Mouse (Mus musculus): ENCODE measurements around the gene Desi1.
"Not testable (repeated sequence)": the region's sequence is repeated elsewhere in the genome, so short reads cannot be mapped to it uniquely, and the experiment has no call there.

Gene Desi1

DNA sequence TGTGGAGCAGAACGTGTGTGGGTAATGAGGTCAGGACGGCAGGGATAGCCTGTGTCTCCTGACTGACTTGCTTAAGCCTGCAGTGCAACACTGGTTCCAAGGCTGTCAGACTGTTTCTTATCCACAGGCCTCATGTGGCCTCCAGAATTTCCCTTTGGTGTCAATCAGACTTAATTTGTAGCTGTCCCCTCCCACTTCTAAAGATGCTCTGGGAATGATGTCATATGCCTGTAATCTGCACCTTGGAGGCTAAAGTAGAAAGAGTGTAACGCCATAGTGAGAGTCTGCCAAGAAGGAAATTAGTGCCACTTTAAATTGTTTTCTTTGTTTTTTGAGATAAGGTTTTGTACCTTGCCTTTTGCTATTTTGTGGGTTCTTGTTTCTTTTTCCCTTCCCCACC lies 14.4 kb downstream of the Desi1 start:
- DNase-seq (ENCODE audit: low read depth, low spot score) = no peak

- no peak for DNase-seq (ENCODE audit: low read depth, low spot score)
Measured at GRCm38 (mm10) chr15:82017461-82017860, 16.2 kb downstream of the Desi1 start.

DNA sequence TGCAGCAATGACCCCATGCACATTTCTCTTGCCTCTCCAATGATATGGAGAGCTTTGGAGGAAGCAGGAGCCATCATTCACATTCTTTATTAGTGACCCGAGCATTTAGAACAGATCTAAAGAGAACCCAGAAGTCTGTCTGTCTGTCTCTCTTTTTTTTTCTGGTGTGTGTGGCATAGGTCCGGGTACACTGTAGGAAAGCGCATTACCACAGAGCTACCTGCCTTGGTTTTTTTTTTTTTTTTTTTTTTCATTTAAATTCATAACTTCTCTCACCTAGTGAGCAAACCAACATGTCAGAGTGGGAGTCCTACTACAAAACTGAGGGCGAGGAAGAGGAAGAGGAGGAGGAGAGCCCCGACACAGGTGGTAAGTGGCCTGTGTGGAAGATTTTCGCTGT lies 16.8 kb downstream of the Desi1 start:
- DNase-seq (ENCODE audit: low read depth, low spot score) = no peak

DNA sequence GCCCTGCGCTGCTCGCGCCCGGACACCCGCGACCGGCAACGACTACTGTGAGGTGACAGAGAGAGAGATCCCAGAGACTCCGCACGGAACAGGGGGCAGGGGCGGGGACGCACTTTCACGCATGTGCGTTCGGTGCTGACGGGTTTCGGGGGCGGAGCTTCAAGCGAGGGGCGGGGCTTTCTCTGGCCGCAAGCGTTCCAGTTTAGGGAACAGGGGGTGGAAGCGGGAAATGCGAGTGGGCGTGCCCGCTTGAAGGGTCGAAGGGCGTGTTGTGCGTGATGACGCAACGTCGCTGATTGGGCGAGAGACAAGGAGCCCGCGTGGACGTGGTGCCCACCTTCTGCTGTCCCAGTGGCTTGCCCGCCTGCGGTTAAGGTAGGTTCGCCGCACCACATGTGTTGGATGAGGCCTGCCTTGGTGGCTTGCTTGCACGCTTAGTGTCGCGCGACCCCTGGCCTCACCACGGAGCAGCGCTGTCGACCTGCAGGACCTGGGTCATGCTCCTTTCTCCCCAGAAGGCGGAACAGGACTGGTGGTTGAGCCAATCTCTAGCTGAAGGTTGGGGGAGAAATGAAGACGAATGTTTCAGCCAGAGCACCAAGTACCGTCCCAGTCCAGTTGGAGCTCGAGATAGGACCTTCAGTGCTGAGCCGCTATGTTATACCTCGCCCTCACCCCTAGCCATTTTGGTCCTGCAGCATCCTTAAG lies 17.4 kb downstream of the Desi1 start:
- peak; percentile 99 for DNase-seq (ENCODE audit: low read depth, low spot score)

DNA sequence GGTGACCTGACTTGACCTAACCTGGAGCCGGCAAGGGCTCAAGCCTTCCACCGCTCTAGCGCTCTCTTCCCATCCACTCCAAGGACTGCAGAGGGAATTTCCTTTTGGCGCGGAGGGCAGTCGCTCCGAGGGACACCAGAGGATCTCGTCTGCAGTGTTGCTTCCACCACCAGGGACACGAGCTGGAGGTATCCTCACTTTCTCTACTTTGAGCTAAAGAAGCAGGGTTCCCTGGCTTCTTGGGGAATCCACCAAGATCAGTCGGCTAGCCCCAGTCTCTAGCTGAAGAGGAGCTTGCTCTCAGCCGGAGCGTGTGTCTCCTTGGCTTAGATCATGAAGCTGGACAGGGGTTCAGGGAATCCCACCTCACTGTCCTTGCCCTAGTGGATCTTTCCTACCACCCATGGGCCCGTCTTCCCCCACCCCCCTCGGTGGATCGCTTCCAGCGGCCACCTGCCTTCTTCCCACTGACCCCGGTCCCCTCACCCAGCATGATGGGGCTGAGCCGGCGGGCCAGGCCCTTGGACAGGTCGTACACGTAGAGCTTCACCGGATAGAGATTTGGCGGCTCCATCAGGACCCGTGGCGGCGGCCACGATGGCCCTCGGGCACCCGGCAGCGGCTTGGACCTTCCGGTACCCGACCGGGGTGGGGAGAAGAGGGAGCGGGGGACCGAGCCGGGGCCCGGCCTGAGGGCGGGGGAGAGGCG lies 18.1 kb downstream of the Desi1 start:
- no peak for DNase-seq (ENCODE audit: low read depth, low spot score)

GRCm38 (mm10) chr15:82014745-82015391 lies 18.8 kb downstream of the Desi1 start:
- no peak for DNase-seq (ENCODE audit: low read depth, low spot score)

- DNase-seq (ENCODE audit: low read depth, low spot score) = no peak
Measured at GRCm38 (mm10) chr15:82011947-82012346, 21.7 kb downstream of the Desi1 start.

DNA sequence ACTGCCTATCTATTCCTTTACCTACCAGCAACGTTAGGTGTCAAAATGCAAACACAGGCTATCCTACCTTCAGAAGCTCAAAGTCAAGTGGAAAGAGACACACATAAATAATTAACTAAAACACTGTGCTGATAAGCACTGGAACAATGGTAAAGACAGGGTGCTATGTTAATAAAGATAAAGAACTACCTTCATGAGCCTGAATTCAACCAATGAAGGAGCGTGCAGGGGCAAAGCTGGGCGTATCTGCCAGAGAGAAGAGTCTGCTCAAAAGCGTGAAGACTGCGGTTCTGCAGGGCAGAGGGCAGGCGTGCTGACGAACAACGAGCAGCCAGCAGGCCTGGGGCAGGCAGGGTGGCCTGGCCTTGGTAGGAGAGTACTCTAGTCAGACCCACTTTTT lies 29.4 kb downstream of the Desi1 start:
- DNase-seq (ENCODE audit: low read depth, low spot score) = no peak

GRCm38 (mm10) chr15:81993992-81994391 lies 39.7 kb downstream of the Desi1 start:
- no peak for DNase-seq (ENCODE audit: low read depth, low spot score)

DNA sequence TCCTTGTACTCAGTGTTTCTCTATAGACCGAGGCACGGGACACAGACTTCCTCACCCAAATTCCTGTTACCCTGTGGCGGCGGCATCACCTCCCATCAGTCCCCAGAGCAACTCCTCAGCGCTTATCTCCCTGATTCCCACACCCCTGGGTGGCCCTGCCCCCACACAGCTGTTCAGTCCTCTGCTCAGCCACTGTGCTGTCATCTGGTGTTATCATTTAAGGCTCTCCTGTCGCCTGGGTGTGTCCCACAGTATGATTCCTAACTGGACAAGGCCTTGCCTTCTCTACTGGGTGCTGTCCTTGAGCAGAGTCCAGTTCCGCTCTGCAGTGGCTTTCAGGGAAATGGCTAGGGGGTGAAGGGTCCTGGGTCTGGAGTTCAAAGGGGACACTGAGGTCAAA lies 43.1 kb downstream of the Desi1 start:
- no peak for DNase-seq (ENCODE audit: low read depth, low spot score)

DNA sequence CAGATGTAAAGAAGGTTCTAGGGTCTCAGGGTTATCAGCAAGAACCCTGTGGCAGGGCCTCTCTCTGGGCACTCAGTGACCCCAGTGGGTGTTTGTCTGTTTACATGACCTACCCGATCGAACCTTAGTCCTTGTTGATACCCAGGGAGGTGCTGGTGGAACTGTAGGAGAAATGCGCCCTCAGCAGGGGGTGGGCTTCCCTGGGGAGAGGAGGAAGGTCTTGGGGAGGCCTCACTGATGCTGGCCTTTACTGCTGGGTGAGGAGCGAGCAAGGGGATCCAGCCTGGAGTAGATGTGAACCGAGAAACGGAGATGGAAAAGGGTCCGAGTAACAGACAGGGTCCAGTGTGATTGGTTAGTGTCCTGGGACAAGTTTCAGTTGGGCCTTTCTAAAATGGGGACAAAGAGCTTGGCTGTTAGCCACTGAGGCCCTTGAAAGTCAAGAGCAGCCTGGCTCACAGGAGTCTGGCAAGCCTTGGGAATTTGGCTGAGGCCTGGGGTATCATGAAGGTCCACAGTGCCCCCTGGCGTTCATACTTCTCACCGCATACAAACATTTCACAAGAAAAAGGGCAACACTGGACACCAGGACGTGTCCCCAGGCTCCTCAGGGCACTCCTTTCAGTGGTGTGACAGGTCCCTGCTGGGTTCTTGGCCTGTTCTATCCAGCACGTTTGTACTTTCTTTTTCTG lies 44.1 kb downstream of the Desi1 start:
- peak; percentile 84 for DNase-seq (ENCODE audit: low read depth, low spot score)

DNA sequence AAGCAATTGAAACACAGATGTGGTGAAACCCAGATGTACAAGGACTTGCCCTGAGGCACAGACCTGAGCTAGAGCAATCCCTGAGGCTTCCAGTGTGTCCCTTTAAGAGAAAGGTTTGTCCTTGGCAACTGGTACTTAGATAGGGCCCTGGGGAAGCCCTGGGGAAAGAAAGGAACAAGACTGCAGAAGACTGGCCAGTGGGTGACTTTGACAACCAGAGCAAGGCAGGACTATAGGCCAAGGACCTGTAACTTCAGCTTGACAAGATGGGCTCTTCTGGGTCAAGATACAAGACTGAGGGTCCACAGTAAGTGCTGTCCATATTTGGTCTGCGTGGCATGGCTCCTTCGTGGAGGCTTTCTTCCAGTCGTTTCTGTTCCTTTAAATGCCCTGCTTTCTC lies 46.0 kb downstream of the Desi1 start, which contains the start of gene Xrcc6:
Gene Xrcc6, plus strand, starts transcription at position 190 of the 400 bp plus-strand sequence.
- DNase-seq (ENCODE audit: low read depth, low spot score) = no peak

- no peak for DNase-seq (ENCODE audit: low read depth, low spot score)
Measured at GRCm38 (mm10) chr15:81985267-81986161, 48.1 kb downstream of the Desi1 start.

- DNase-seq (ENCODE audit: low read depth, low spot score) = no peak
Measured at GRCm38 (mm10) chr15:81982173-81982572, 51.5 kb downstream of the Desi1 start.

- no peak for DNase-seq (ENCODE audit: low read depth, low spot score)
Measured at GRCm38 (mm10) chr15:81980321-81980720, 53.3 kb downstream of the Desi1 start, which contains the start of gene 1700029P11Rik. 1700029P11Rik (plus strand) TSS chr15:81980540.

DNA sequence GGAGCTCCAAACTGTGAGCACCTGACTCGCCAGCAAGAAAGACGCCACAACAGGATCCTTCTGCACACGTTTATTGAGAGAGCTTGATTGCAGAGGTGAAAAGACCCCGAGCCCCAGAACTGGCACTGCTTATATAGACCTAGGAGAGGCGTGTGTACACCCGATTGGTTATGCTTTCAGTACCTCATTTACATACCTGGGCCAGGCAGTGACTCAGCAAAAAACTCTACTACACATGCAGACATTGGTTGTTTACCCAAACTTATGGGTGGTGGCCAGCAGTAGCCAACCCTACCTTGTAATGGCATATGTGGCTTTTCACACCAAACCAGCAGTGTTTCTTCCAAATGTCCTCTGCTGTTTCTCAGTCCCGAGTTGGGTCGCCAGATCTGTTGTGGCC lies 58.5 kb downstream of the Desi1 start:
- DNase-seq (ENCODE audit: low read depth, low spot score) = not testable (repeated sequence)

DNA sequence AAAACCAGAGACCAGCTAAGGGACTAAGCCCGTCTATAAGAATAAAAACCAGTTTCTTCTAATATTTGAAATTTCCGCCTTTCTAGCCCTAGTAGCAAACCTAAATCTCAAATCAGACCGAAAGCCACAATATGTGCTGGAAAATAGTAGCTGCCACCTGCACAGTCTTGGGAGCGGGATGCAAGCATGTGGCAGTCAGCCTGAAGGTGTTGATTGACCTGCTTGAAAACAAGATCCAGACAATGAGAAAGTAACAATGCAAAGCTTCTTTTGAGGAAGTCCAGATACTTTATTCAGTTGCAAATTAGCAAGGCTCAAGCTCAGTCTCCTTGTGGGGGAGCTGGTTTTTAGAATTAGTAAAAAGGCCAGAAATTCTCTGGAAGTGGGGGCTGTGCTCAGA lies 63.2 kb downstream of the Desi1 start:
- not testable (repeated sequence) for DNase-seq (ENCODE audit: low read depth, low spot score)

DNA sequence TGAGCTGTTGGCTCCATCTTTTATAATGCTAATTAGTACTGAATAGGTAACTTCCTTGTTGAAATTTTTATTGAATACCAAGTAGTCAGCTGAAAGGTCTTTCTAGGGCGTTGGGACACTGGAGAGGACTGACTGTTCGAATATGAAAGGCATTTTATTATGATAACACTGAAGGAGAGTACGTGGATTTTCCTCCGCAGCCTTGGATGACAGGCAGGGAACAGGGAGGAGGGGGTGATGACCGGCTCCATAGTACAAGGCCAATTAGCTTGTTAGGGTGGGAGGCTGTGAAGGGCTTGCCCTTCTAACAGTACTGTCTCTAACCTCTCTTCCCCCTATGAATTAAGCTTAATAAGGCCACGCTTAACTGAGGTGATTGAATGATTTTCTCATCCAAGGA lies 64.0 kb downstream of the Desi1 start:
- not testable (repeated sequence) for DNase-seq (ENCODE audit: low read depth, low spot score)

DNA sequence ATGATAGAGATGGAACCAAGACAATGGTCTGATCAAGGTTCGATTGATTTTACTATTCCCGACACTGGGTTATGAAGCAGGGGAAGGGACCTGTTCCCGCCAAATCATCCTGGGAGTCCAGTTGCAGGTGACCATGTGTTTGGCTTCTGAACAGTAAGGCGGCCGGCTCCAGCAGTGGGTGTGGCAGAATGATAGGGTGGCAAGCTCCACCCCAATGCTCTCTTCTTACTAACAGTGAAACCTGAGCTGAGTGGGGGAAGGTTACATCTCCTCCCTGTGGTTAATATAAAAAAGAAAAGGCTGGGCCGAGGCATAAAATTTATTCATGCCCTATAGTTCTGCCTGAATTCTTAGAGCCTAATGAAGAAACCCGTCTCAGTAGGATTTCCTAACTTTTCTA lies 64.5 kb downstream of the Desi1 start:
- no peak for DNase-seq (ENCODE audit: low read depth, low spot score)

DNA sequence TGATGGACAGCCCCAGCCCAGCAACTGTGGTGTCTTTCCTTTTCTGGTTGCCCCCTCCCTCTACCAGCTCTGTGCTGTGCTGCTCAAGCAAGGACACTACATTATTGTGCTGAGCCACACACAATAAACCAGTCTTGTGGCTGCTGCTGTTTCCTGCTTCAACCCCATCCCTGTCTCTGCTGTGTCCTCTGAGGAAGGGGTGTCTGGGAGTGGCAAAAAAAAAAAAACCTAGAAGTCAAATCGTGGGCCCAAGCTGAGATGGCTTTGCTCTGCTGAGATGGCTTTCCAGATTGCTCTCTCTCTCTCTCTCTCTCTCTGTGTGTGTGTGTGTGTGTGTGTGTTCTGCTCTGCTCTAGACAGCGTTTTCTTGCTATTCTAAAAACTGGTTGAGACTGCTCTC lies 65.2 kb downstream of the Desi1 start:
- DNase-seq (ENCODE audit: low read depth, low spot score) = no peak

GRCm38 (mm10) chr15:81967821-81968220 lies 65.8 kb downstream of the Desi1 start:
- DNase-seq (ENCODE audit: low read depth, low spot score) = no peak
